Mouse (Mus musculus) ES-Bruce4 (cell line): ENCODE results near the gene Phyhipl.

Source experiments
- CTCF ChIP-seq: IDR thresholded peaks from one replicate; pipeline ENCODE4 v1.8.1; 2011; ENCODE audit warnings: low read depth, low read length
- EP300 ChIP-seq: IDR thresholded peaks from 2 replicates; pipeline ENCODE4 v1.6.1; 2011; ENCODE audit warnings: low read depth, low read length; ENCODE audit not compliant: insufficient read depth
- POLR2A ChIP-seq: IDR thresholded peaks from one replicate; pipeline ENCODE4 v1.8.1; 2011; ENCODE audit warnings: low read length; ENCODE audit not compliant: insufficient read depth

GRCm38 (mm10) chr10:70689346-70689745 lies 33.6 kb upstream of the Phyhipl start:
- no peak for TF ChIP-seq CTCF
- TF ChIP-seq POLR2A: no peak
- TF ChIP-seq EP300: no peak
